Mouse (Mus musculus) megakaryocyte progenitor cell, adult 5-6 weeks (primary cell): ENCODE data around the gene Olfr553. TPM values are rescaled to one million over a fixed set of nuclear protein-coding genes. Genes with fewer than 3 reads are reported as not detected.
"Not testable (repeated sequence)": the region's sequence is repeated elsewhere in the genome, so short reads cannot be mapped to it uniquely, and the experiment has no call there.

ENCODE experiments used
- ATAC-seq: replicated peaks from 2 replicates; pipeline ENCODE4 v1.8.0; 2016; ENCODE audit warnings: mild to moderate bottlenecking, moderate TSS enrichment, inconsistent platforms; ENCODE audit not compliant: poor library complexity
- total RNA-seq, 2 experiments: library from RNA; stranded (forward) in 1 of 2; stranded (reverse) in 1 of 2; fragments of 157-497, 149-512 nt in 1 of 2; fragments of 200-1000 nt in 1 of 2; gene quantifications; 2 replicates each; pipeline versions ENCODE4 v1.2.3 to v1.2.4; 2015 to 2017

Olfr553 gene
- not detected in 2 replicates for total RNA-seq (2015)
- not detected in 2 replicates for total RNA-seq (2017)

DNA sequence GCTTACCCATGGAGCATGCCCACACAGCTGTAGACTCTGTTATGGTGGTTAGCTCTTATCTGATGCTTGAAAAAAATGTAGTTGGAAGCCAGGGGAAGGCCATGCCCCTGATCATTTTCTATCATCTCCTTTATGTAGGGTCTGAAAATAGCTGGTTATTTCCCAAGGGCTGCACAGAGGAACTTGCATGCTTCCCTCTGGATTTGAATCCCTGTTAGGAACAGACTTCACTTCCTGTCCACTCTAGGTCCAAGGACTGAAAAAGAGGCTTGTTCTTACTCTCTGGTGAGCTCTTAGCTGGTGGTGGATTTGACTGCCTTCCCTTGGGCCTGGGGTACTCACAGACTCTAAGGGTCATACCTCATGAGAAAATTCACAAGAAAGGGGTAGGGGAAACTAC is at the start of gene Olfr553:
Gene Olfr553, minus strand, starts transcription at position 101 of the 400 bp plus-strand sequence.
- ATAC-seq: no peak

DNA sequence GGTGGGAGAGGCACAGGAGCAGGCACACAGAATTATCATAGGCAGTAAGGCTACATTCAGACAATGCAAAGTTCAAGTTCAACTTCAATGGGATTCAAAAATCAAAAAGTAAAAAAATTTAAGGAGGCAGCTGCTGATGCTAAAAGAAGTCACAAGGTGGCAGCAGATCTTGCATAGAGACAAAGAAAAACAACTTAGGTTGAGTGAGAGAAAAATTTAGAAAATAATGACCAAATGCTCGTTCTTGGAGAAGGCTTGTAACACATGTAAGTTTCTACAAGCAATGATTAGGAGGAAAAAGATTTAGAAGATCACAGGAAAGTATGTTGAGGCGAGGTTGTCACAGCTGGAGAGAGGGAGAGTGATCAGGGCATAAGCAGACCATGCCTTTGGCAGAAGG is 47.4 kb upstream of the Olfr553 start:
- ATAC-seq: peak; percentile 57

DNA sequence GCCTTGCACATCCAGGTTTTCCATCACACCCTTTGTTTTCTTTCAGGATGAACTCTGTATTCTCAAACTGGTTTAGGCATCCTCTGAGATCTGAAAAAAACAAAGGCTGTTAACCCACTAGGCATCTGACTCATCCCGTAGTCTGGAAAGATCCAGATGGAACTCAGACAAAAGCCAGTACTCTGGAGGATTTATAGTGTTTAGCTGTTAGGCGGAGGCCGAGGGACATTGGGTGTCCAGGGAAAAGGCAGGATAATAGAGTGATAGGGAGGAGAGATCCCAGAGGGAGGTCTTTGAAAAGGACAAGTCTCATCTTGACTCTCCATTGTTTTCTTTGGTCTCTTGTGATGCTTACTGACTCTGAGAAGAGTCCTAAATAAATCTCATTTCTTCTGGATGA is 46.6 kb upstream of the Olfr553 start, which contains the start of gene Olfr556:
Gene Olfr556, plus strand, starts transcription at position 301 of the 400 bp plus-strand sequence.
- no peak for ATAC-seq

DNA sequence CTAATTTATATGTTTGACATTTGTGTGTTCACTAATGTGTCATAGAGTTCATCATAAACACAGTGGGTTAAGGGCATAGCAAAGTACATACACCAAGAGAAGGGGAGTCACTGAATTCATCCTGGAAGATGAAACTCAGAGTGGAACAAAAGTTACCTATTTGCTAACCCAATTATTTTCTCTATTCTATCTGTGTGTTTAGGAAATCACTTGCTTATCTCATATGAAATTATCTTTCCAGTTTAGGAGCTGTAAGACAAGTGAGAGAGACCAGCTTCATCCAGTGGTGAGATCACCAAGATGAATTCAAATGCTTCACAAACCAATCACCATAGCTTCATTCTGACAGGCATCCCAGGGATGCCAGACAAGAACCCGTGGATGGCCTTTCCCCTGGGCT is 40.5 kb upstream of the Olfr553 start, which contains the start of gene Olfr555:
Gene Olfr555, plus strand, starts transcription at position 301 of the 400 bp plus-strand sequence.
- ATAC-seq: no peak

DNA sequence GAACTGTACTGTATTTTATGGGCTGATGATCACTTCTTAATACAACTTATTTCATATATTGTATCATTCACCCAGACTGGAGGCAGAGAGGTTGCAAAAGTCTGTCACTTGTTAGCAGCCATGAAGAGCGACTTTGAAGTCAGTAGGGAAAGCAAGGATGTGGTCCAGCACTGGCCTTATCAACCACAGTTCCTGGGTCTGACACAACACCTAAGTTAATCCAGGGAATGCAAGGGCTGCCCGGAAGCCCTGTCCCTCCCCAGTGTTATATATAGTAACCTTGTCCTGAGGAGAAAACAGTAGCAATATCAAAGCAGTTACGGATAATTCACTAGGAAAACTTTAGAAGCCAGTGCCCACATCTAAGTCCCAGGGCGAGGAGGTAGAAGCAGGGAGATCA is 26.9 kb upstream of the Olfr553 start:
- ATAC-seq: not testable (repeated sequence)

DNA sequence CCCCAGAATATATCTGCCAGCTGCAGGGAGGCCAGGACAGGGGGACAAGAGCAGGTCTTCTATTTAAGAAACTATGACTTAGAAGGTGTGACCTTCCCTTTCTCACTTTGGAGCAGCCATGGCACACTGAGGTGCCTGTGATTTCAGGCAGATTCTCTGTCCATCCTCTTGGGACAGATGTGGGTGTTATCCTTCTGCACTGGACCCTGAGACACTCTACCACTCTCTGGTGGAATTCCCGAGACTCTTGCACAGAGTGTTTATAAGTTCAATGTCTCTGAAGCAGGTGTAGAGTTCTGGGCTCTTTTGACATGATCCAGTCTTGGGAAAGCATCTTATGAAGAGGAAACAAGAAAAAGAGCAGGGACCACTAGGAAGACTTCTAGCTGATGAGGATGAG is 20.1 kb upstream of the Olfr553 start, which contains the start of gene Olfr554:
Gene Olfr554, plus strand, starts transcription at position 301 of the 400 bp plus-strand sequence.
- ATAC-seq: no peak

DNA sequence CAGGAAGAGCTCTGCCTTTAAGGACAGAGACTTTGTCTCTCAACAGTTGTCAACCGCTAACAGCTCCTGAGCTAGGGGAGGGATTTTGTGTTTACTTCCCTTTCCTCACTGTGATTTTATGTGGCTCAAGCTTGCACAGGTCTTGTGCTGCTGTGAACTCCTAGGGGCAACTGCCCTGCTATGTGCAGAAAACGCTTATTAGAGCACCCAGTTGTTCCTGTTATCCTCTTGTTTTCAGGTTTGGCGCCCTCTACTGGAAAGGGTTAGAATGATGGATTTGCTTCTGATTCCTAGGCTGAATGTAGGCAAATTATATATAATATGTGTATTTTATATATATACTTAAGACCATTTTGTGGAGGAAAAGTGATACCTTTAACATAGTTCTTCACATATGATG is 18.6 kb upstream of the Olfr553 start:
- ATAC-seq: peak; percentile 97

DNA sequence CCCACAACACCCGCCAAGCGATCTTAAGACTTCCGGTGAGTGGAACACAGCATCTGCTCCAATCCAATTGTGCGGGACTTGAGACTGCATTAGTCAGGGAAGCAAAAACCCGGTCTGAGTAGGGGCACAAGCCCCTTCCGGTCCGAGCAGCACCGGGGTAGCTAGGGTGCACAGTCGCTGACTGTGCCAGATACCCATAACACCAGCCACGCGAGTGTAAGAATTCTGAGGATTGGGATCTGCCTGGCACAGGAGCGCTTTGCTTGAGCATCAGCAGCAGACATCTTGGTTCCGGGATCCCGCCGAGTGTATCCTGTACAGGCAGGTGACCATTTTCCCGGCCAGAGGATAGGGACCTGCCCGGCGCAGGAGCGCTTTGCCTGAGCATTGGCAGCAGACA is 2.4 kb upstream of the Olfr553 start:
- not testable (repeated sequence) for ATAC-seq

DNA sequence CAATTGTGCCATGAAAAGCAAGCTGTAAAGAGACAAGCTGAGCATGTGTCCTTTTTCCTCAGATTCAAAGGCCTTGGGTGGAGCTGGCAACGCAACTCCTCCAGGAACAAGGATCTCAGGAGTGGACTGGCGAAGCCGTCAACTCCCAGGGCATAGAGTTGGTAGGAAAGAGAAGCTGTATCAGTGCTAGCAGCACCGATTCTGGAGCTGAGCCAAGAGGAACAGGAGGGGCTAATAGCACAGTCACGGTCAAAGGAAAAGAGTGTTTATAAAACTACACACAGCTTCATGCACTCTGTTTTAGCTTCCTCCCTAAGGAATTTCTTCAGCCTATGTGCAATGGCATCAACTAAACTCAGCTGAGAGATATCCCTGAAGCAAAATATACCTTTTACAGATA is 1.6 kb upstream of the Olfr553 start:
- peak; percentile 86 for ATAC-seq

DNA sequence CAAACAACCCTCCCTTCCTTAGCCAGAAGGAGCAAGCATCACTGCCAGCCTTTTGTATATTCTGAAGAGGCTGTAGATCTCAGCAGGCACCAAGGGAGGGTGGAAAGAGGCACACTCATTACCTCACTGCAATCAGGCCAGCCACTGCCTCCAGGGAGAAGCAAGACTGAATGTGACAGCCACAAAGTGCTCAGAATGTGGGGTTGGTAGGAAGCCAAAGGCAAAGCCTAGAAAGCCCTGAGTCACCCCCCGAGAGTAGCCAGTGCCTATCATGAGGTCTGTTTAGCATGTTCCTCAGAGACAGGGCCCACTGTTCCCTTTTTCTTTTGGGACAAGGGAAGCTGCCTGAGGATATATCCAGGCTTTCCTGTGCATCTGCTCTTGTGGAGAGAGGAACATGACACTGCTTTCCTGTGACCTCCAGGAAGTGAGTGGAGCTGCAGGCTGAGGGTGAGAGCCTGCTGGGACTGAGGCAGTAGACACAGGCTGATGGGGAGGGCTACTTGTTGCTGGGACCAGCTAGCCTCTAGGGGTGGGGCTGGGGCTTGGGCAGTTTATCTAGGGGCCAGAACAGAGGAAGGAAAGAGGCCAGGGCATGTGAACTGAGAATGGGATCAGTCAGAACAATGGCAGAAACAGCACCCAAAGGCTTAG is 20.5 kb downstream of the Olfr553 start, which contains the start of gene Olfr552:
Gene Olfr552, plus strand, starts transcription at position 393 of the 654 bp plus-strand sequence.
- peak; percentile 84 for ATAC-seq

DNA sequence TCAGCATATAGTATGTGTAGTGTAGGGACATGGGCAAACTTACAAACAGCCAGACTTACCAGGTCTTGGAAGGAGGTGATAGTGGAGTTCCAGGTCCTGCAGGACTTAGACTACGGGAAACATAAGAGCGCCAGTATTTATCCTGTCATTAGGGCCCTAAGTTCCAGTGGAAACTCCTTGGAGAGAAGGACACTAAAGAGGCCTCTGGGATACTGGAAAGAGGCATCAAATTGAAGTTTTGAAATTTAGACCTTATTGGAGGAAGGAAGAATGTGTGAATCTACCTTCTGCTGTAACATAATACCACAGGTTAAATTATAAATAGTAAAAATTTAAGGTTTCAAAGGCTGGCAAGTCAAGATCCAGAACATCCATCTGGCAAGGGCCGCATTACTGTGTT is 26.2 kb downstream of the Olfr553 start, which contains the start of gene Olfr551:
Gene Olfr551, minus strand, starts transcription at position 101 of the 400 bp plus-strand sequence.
- ATAC-seq: no peak

DNA sequence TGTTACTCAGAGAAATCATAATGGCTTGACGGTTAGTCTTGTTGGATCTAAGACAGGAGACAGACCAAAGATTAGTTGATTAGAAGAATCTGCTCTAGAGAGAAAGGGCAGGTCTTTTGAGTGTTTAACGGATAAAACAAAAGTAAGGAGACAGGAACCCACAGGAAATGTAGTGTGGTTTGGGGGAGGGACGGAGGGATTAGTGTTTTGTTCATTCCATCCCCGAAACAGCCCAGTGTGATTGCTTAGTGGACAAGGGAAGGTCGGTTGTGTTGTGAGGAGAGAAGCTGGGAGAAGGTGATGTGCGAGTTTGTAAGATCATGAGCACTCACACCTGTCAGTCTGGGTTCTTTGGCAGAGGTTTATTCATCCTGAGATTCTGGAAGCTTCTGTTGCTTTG is 42.0 kb downstream of the Olfr553 start:
- ATAC-seq: peak; percentile 45

DNA sequence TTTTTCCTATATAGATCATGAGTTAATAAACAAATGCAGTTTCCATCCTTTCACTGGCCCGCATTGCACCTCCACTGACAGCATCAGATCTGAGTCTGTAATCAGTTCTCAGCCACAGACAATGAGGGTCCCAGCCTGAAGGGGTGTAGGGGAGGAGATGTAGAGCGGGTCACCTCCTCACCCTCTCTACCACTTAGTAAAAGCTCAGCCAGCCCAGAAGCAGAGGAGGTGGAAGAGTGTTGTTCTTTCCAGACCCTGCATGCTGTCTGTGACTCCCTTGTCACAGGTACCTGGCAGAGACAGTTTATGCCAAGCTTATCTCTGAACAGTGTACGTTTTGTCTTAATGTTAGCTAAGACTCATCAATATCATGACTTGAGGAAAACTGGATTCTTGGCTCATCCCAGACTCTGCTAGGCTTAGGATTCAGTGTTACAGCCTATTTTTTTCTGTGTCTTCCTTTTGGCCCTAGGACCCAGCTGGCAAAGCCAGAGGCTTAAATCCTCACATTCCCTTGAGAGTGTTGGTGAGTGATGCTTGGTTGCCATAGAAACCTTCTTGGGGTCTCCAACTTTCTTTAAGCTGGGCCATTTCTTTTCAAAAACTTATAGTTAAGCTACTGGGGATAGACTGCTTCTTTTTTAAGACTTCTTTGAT is 44.7 kb downstream of the Olfr553 start:
- ATAC-seq: no peak

DNA sequence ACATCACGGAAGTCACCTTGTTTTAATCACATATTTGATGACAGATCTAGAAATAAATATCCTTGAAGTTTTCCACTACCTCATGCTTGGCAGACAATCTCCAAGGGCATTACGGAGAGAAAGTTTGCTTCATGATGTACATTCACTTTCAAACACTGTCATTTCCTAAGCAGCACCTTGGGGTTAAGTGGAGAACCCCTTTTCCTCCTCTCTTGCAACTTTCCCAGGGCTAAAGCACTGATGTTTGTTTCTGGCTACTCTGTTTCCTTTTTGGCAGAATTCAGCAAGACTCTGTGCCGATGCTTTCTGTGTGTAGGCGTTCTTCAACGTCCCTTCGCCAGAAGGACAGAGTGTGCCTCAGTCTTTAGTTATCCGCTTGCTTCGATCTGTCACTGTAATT is 46.9 kb downstream of the Olfr553 start, which contains the start of gene Olfr550:
Gene Olfr550, plus strand, starts transcription at position 301 of the 400 bp plus-strand sequence.
- no peak for ATAC-seq

DNA sequence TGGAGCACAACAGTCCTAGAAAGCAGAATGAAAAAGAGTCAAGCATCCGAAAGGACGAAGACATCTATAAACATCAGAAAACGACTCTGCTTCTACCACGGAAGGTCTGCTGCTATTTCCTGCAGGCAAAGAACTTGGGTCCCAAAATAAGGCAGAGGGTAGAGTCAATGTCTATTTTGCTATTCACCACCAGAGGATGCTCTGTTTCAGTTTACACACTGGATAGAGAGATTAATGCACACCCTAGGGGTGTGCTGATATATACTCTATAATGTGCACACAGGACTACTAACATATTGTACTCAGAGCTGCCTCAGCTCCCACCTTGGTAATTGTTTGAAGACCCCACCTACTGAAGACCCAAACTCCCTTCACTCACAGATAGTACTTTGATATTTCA is 51.8 kb downstream of the Olfr553 start:
- peak; percentile 42 for ATAC-seq

DNA sequence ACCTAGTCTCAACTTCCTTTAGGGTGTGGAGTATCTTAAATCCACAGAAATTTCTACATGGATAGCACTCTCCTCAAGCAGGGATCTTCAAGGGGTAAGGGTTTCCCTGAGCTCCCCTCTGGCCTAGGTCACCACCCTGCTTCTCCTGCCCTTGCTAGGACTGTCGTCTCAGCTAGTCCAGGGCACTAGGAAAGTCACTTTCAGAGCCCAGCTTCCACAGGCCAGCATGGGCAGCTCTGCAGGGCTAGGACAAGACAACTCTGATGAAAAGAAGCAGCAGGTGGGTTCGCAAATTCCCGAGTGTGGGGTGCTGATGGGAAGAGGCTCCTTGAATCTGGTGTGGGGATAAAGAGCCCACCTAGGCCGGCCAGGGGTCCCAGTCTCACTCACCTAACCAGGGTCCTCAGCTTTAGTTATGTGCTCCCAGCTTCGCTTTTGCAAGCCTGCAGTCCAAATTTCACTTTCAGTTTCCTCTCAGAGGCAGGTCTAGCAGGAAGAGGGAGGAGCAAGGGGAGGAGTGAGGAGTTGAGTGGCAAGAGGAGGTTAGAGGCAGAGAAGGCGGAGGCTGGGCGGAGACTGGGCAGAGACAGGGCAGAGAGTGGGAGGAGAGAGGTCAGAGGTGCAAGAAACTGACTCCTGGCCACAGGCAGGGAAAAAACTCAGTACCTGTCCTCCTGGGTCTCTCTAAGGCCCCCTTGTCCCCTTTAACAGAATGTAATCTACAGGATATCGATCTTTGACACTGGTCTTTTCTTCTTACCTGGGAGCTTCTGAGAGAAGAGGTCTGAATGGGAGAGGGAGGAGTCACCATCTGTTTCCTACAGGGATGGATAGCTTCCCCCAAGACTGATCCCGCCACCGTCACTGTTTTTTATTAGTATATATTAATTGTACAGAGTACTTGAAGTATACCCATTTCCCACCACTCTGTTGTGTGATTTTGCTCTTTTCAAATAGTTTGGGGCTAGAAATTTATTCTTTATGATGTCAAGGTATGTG is 52.7 kb downstream of the Olfr553 start, which contains the start of gene Trim21:
Gene Trim21, minus strand, starts transcription at position 488 of the 999 bp plus-strand sequence.
- peak; percentile 98 for ATAC-seq
